Mouse (Mus musculus): ENCODE results near the gene Sergef. TPM values are rescaled to one million over a fixed set of nuclear protein-coding genes. Genes with fewer than 3 reads are reported as not detected.

The Sergef gene
- total and polyA plus RNA-seq, 3 experiments: 10.9 to 36.2 (median 13.0) TPM

DNA sequence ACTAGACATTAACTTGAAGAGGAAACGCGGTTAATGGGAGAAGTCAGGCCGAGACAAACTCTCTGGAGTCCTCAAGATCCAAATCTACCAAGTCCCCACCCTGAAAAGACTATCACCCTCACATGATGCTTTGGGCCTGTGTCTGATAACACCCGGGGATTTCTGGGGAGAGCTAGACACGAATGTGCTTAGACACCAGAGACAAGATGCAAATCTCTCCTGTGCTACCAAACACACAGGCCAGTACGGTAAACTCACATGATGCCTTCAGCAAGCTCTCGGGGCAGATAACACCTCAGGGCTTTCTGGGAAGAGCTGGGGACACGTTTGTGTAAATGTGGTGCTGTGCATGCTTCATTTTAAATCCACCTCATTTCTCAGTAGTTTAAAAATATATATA, 36.3 kb upstream of the Sergef start:
- 0 out of 2 replicates have a peak, but pooled peaks cover 3% of the 10 kb centered on the region for H3K9me3 ChIP-seq (replicated peaks)
- DNase-seq (ENCODE audit: low spot score) (peak; percentile 65), ATAC-seq (ENCODE audit: extremely low read depth, insufficient number of reproducible peaks, low FRiP score, poor library complexity, severe bottlenecking) (peak; percentile 86)
- H3K4me1 ChIP-seq (ENCODE audit: insufficient read depth, low read depth, low read length): peaks cover 87% of the 10 kb centered on the region
- H3K4me3 ChIP-seq (ENCODE audit: low read depth, low read length): no peak overlapping the region; the same call in 1 of the 2 replicates
- H3K36me3 ChIP-seq (replicated peaks): no peaks in the 10 kb centered on the region
- peak; percentile 58 for TF ChIP-seq TAL1 (conservative IDR thresholded peaks at IDR 0.05; ENCODE audit: low read depth, low read length)
- TF ChIP-seq CTCF (IDR thresholded peaks at IDR 0.05; ENCODE audit: low read depth, low read length): no peak
- no peaks in the 10 kb centered on the region for H3K27me3 ChIP-seq (ENCODE audit: insufficient read depth, low read length)

DNA sequence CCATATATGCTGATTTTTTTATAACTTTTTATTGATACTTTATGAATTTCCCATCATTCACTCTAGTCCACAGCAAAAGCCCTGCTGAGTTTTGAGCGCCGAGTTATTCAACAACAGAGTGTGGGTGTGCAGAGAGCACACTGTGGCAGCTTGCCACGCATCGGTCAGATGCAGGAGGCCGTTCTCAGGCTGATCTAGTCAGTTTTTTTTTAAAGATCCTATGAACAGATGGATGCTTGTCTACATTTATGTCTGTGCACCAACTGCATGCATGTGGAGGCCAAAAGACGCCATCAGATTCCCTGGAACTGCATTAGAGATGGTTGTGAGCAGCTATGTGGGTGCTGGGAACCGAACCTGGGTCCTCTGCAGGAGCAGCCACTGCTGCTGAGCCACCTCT, 35.5 kb upstream of the Sergef start:
- Histone ChIP-seq H3K4me3 (ENCODE audit: low read depth, low read length) (peak overlapping the region; percentile 46; the same call in 1 of the 2 replicates), H3K36me3 (replicated peaks) (no peaks in the 10 kb centered on the region), H3K27me3 (ENCODE audit: insufficient read depth, low read length) (no peaks in the 10 kb centered on the region), H3K4me1 (ENCODE audit: insufficient read depth, low read depth, low read length) (peaks cover 87% of the 10 kb centered on the region), H3K9me3 (replicated peaks) (0 out of 2 replicates have a peak, but pooled peaks cover 3% of the 10 kb centered on the region)
- DNase-seq (ENCODE audit: low spot score) (no peak), ATAC-seq (ENCODE audit: extremely low read depth, insufficient number of reproducible peaks, low FRiP score, poor library complexity, severe bottlenecking) (no peak)
- TF ChIP-seq TAL1 (conservative IDR thresholded peaks at IDR 0.05; ENCODE audit: low read depth, low read length) (no peak), CTCF (IDR thresholded peaks at IDR 0.05; ENCODE audit: low read depth, low read length) (no peak), POLR2AphosphoS5 (IDR thresholded peaks at IDR 0.05; ENCODE audit: insufficient replicate concordance, low read depth, low read length) (no peak), GATA2 (IDR thresholded peaks at IDR 0.05; ENCODE audit: borderline replicate concordance, low read depth, low read length) (no peak), GATA1 (IDR thresholded peaks at IDR 0.05; ENCODE audit: borderline replicate concordance, low read length) (no peak)

GRCm38 (mm10) chr7:46672160-46672672, 32.6 kb upstream of the Sergef start, which contains the start of gene Tph1:
Gene Tph1 (minus strand): TSS chr7:46672537.
- Histone ChIP-seq H3K27me3 (ENCODE audit: insufficient read depth, low read length) (no peaks in the 10 kb centered on the region), H3K4me1 (ENCODE audit: insufficient read depth, low read depth, low read length) (peaks cover 82% of the 10 kb centered on the region), H3K36me3 (replicated peaks) (no peaks in the 10 kb centered on the region), H3K4me3 (ENCODE audit: low read depth, low read length) (peak within 1 kb of the TSS; percentile 10; the same call in 1 of the 2 replicates), H3K9me3 (replicated peaks) (0 out of 2 replicates have a peak, but pooled peaks cover 3% of the 10 kb centered on the region)
- TF ChIP-seq GATA1 (IDR thresholded peaks at IDR 0.05; ENCODE audit: borderline replicate concordance, low read length): no peak
- no peak for TF ChIP-seq CTCF (IDR thresholded peaks at IDR 0.05; ENCODE audit: low read depth, low read length)
- TF ChIP-seq POLR2AphosphoS5 (IDR thresholded peaks at IDR 0.05; ENCODE audit: insufficient replicate concordance, low read depth, low read length): no peak
- no peak for TF ChIP-seq TAL1 (conservative IDR thresholded peaks at IDR 0.05; ENCODE audit: low read depth, low read length)
- TF ChIP-seq GATA2 (IDR thresholded peaks at IDR 0.05; ENCODE audit: borderline replicate concordance, low read depth, low read length): no peak
- ATAC-seq (ENCODE audit: extremely low read depth, insufficient number of reproducible peaks, low FRiP score, poor library complexity, severe bottlenecking) (no peak), DNase-seq (ENCODE audit: low spot score) (no peak)

GRCm38 (mm10) chr7:46667256-46667655, 27.6 kb upstream of the Sergef start:
- peak; percentile 59 for ATAC-seq (ENCODE audit: extremely low read depth, insufficient number of reproducible peaks, low FRiP score, poor library complexity, severe bottlenecking)
- no peak for DNase-seq (ENCODE audit: low spot score)
- TF ChIP-seq TAL1 (conservative IDR thresholded peaks at IDR 0.05; ENCODE audit: low read depth, low read length): no peak
- no peak for TF ChIP-seq CTCF (IDR thresholded peaks at IDR 0.05; ENCODE audit: low read depth, low read length)
- H3K4me1 ChIP-seq (ENCODE audit: insufficient read depth, low read depth, low read length): peaks cover 64% of the 10 kb centered on the region
- peak overlapping the region; percentile 63 for H3K4me3 ChIP-seq (ENCODE audit: low read depth, low read length)
- peaks cover 9% of the 10 kb centered on the region for H3K36me3 ChIP-seq (replicated peaks)
- H3K27me3 ChIP-seq (ENCODE audit: insufficient read depth, low read length): no peaks in the 10 kb centered on the region
- no peaks in the 10 kb centered on the region for H3K9me3 ChIP-seq (replicated peaks)

DNA sequence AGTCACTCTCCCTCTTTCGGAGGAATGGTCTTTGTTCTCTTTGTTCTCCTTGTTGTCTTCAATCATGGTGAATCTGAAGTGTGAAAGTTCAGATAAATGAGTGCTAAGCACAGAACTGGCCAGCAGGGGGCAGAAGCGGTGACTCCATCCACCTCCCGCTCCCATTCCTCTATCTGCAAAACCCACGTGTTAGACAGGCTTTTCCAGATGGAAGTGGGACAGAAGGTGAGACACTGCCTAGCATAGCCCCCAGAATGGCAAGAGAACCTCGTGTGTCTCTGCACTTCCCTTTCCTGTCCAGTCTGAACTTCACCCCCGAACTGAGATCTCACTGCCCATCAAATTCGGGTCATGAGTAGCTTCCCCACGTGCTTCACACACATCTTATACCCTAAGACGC, 25.6 kb upstream of the Sergef start:
- TF ChIP-seq CTCF (IDR thresholded peaks at IDR 0.05; ENCODE audit: low read depth, low read length) (peak; percentile 75), GATA1 (IDR thresholded peaks at IDR 0.05; ENCODE audit: borderline replicate concordance, low read length) (no peak)
- ATAC-seq (ENCODE audit: extremely low read depth, insufficient number of reproducible peaks, low FRiP score, poor library complexity, severe bottlenecking) (peak; percentile 23), DNase-seq (ENCODE audit: low spot score) (no peak)
- Histone ChIP-seq H3K27me3 (ENCODE audit: insufficient read depth, low read length) (no peaks in the 10 kb centered on the region), H3K9me3 (replicated peaks) (no peaks in the 10 kb centered on the region), H3K36me3 (replicated peaks) (peaks cover 19% of the 10 kb centered on the region), H3K4me1 (ENCODE audit: insufficient read depth, low read depth, low read length) (peaks cover 53% of the 10 kb centered on the region), H3K4me3 (ENCODE audit: low read depth, low read length) (peak overlapping the region; percentile 47; the same call in 1 of the 2 replicates)

GRCm38 (mm10) chr7:46661591-46662090, 22.0 kb upstream of the Sergef start:
- Histone ChIP-seq H3K36me3 (replicated peaks) (peaks cover 37% of the 10 kb centered on the region), H3K4me1 (ENCODE audit: insufficient read depth, low read depth, low read length) (peaks cover 46% of the 10 kb centered on the region), H3K9me3 (replicated peaks) (no peaks in the 10 kb centered on the region), H3K4me3 (ENCODE audit: low read depth, low read length) (peak overlapping the region; percentile 40; the same call in 1 of the 2 replicates), H3K27me3 (ENCODE audit: insufficient read depth, low read length) (no peaks in the 10 kb centered on the region)
- DNase-seq (ENCODE audit: low spot score) (no peak), ATAC-seq (ENCODE audit: extremely low read depth, insufficient number of reproducible peaks, low FRiP score, poor library complexity, severe bottlenecking) (no peak)
- TF ChIP-seq POLR2AphosphoS5 (IDR thresholded peaks at IDR 0.05; ENCODE audit: insufficient replicate concordance, low read depth, low read length) (no peak), CTCF (IDR thresholded peaks at IDR 0.05; ENCODE audit: low read depth, low read length) (no peak), GATA1 (IDR thresholded peaks at IDR 0.05; ENCODE audit: borderline replicate concordance, low read length) (no peak), GATA2 (IDR thresholded peaks at IDR 0.05; ENCODE audit: borderline replicate concordance, low read depth, low read length) (no peak), TAL1 (conservative IDR thresholded peaks at IDR 0.05; ENCODE audit: low read depth, low read length) (no peak)

Data from G1E (cell line).